Mouse (Mus musculus): ENCODE results near the gene Luzp2.

Gene Luzp2

DNA sequence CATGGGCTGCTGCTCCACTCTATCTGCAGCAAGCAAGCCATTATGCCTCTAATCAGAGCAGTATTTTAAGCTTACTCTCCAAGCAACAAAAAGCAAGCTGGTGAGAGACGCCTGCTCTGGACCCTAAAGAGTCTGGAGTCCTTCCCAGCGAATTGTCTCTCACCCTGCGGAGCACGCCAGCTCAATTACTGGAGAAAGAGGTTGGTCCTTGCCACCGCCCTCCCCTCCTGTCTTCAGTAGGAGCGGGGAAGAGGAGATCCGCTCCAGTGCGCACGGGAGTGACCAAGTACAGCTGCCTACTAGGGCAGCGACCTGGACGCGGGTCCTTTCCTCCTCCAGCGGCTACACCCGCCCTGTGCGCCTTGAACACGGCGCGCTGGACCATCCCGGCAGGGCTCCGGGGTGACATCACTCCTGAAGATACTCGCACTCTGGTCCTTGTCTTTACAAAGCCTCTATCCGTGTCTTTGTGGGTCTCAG is at the start of gene Luzp2:
TSS of gene Luzp2 (plus strand) at position 127 of the 480 bp plus-strand sequence.
- no peak for DNase-seq

DNA sequence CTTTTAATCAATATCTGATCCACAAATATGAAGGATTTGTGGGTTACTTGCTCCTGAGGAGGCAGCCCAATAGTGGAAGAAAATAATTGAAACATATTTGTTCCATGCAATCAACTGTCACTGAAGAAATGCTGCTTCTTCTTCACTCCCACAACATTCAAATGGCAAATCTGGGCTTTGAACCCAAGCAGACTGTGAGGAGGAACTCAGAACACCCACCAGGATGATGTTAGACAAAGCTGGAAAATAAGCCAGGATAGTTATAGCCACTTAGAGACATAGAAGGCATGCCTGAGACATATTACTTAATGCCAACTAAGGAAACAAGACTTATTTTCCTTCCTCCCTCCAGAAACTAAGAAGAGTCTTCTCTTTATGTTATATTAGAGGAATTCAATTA is 47.8 kb upstream of the Luzp2 start:
- no peak for DNase-seq

DNA sequence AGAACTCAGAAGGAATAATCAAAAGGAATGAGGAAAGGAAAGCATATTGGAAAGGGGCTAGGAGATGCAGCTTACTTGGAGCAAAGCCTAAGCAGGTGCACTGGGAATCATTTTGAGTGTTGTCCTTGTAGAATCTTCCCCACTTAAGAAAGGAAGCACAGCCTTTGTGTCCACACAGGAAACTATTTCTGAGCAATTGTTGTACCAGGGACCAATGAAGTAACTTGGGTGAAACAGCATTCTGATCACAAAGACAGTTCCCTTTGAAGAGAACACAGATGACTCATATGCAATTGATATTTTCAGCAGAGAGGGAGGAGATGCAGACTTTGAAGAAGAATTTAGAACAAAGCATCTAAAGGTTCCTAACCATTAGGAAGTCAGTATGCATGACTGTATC is 16.7 kb upstream of the Luzp2 start:
- no peak for DNase-seq

DNA sequence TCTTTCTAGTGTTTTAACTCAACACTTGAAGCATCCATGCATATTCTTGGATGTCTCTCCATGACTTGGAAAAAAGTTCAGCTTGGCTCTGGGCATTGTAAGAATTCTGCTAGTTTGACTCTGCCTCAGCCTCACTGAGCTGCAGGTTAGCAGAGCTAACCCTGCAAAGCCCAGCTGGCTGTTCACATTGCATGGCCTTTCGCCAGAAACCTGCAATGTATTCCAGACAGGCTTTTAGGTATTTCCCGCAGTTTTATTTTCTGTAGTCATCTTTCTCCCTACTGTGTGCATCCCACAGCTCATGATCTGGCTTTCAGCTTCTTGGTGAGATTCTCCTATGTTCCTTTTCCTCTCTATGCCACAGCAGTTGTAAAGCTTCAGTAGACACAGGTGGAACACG is 6.5 kb upstream of the Luzp2 start:
- no peak for DNase-seq

DNA sequence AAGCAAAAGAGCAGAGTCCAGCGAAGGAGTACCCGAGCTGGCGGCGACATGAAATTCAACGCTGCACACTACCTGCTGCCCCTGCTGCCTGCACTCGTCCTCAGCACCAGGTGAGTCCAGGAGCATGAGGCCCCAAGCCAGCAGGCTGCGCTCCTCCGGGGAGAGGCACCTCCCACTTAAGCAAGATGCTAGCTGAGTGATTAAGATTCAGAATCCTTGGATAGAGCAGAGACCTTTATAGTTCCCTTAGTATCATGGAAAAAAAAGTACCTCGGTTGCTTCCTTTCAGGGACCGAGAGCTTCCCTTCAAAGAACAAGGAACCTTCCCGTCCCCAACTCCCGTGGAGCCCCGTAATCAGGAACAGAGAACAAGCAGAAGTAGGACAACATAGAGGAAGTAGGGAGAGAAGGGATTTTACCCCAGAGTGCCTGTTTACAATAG is 634 bp downstream of the Luzp2 start:
- no peak for DNase-seq

DNA sequence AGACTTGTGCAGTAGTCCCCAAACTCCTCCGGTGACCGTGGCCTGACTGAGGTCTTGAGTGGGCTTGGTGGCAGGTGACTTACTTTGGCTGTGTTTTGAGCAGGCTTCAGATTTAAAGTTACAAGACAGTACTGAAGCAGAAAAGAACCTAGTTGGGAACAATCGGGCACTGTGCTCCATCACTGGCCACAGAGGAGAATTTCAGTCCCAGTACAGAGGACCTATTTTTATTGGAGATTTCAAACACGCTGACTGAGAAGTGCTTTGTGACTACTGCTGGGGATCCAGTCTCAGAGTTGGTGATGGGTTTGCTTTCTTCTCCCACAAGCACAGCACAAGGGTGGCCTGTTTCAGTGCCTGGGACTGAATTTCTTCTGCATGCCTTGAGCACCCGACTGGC is 1.1 kb downstream of the Luzp2 start:
- no peak for DNase-seq

DNA sequence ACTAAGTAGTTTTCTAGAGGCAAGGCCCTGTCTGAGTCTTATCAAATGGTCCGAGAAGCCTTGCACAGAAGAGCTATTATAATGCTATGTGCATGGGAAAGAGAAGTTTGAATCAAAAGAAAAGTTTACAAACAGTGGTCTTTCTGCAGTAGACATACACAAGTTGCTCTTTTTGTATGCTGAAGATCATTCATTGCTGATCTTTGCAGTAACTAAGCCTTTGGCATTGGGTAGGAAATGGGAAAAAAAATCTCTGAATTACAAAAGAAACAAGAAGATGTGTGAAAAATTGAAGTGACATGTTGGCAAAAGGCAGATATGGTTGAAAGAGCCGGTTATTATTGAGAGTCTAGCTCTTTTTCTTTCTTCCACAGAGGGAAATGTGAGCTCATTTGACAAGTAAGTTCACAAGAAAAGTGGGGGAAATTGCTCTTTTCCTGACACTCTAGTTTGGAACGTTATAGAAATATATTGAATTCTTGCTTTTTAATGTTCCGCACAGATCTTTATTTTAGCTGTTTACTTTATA is 7.6 kb downstream of the Luzp2 start:
- DNase-seq = no peak

DNA sequence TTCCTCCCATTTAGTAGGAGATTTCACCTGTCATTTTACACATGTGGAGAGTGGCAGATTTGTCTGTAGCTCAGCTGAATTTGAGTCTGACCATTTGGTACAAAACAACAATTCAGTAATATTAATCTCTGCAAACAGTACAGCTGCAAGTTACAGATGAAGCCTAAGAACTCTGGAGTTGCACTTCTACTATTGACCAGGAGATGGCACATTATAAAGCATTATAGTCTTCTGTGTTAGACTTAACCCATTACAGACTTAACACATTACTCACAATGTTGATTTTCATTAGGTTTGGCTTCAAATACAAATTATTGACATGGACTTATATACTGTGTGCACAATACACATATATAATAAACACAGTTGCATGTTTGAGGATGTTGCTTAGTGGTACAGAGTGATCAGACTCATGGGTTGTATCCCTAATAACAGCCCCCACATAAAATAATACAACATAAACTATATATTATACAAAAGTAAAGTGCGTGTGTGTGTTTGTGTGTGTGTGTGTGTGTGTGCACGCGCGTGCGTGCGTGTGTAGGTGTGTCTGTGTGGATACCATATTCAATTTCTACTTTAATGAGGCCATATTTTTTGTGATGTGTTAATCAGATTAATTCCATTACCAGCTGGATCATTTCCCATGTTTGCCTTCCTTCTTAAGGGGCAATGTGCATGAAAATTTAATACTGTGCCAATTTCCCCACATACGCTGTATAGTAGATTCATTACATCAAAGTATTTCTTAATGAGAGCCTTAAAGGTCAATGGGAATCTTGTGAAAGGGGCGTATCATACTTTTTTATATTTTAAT is 10.8 kb downstream of the Luzp2 start:
- no peak for DNase-seq

DNA sequence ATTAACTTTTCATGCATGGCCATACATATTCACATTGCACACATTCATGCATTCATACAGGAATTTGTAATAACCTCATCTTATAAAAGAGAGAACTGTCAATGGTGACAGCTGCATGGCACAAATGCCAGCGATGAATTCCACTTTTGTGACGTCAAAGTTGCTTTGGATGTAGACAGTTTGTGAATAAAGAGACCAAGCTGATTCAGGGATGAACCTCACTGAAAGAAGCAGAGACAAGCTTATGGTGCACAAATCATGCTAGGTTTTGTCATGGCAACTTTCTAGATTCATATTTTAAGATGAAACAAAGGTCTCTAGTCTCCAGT is 11.4 kb downstream of the Luzp2 start:
- DNase-seq = no peak

DNA sequence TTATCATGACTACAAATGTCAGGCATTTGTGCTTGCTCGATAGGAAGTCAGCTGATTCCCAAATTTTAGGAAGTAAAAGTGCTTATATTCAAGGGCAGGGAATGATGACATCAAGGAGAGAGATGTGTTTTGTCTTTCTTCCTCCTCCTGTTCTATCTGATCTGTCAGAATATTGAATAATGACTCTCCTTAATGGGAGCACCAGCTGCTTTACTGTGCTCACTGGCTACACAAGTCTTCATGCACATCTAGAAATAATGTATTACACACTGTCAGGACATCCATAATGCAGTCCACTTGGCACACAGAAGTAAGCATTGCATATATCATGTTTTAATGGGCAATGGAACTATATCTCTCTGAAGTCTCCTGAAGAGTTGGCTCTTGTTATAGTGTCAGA is 17.6 kb downstream of the Luzp2 start:
- DNase-seq = no peak

DNA sequence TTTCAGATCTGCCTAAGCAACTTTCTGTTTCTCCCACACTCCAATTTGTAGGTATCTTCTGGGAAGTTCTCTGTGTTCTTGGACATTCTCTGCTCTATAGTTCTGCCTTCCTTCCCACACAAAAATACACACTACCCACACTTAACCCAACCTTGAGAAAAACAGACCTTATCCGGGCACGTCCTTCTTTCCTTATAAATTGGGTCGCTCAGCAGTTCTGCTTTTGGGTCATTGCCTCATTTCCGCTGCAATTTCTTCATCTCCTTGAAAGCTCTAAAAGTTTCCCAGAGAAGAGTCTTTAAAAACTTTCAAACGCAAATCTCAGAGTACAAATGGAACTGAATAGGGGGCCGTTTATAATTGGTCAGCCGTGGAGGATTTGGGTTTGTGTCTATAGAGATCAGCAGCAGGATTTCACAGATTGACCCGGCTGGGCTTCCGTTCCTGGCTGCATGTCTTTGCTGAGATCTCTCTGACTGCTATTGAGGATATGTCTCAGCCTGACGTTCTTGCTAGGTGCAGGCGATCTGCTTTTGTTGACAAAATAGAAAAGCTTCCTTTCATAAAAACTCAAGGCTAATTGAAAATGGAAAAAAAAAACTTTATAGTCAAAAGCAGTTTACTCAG is 26.0 kb downstream of the Luzp2 start:
- no peak for DNase-seq

DNA sequence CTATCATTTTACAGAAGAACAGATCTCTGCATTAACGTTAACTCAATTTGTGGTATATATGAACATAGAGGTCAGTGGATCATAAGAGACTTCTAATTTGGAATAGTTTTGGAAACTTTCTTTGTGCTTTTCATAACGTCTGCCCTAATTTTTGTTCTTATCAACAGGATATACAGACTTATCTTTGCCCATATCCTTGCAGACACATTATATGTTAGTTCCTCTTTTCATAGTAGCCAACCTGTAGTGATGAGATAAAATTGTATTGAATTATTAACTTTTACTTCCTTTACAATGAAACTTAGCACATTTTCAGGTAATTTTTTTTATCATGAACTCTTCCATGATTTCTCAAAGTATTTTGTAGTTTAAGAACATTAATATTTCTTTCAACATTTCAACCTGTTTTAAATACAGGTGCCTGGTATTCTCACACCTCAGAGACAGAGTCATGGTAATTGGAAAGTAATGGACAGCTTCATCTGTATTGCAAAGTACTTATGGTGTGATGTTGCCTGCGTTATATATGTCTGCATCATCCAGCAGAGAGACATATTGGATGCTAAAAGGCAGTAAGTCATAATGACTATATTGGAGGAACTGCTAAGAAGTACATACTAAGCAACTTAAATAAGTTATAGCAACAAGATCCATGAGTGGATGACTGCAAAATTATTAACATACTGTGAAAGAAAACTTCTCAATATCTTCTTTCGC is 43.8 kb downstream of the Luzp2 start:
- no peak for DNase-seq

DNA sequence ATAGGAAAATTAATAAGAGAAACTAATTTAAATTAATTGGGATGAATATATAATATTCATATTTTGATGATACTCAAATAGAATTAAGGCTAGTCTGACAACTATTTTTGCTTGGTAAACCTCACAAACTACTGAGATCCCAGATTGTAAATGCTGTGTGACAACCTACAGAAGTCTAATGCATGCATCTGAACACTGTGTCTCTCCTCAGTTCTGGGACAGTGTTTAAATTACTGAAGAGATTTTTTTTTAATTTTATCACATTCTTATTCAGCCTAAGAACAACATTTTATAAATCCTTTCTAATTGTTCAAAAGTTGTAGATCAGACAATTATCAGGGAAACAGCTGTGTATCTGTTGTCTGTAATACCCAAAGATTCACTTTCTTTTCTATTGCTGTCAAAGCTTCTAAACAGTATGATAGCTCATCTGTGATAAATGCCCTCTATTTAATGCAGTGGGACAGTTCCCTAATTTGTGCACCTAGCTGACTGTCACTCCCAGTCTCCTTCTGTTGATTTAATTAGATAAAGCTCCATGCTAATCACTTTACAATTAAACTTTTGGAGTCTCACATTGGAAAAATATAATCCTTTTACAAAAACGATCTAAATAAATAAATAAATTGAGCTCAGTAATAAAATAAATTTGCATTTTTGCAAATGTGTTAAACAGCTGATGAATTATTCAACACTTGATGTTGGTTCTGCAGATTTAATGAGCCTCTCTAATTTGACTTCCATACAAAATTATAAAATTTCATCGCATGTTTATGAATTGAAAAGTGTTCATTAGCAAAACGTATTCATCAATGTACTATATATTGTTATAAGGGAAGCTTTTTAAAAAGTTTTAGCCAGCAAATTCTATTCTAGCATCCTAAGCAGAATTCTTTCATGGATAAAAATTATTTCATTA is 58.7 kb downstream of the Luzp2 start:
- DNase-seq = no peak

DNA sequence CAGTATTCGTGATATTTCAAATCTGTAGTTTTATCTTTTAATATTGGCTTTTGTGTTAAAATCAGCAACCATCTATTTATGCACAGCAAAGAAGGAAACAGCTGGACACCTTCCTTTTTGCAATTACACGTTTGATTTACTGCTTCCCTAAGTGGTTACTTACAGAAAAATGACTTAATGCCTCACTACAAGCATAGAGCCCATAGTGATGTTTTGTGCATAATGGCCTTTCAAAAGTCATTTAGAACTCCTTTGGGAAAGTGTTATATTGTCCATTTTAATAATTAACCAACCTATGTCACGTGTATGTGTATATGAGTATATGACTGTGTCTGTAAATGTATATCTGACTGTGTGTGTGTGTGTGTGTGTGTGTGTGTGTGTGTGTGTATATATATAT is 63.3 kb downstream of the Luzp2 start:
- DNase-seq = no peak

DNA sequence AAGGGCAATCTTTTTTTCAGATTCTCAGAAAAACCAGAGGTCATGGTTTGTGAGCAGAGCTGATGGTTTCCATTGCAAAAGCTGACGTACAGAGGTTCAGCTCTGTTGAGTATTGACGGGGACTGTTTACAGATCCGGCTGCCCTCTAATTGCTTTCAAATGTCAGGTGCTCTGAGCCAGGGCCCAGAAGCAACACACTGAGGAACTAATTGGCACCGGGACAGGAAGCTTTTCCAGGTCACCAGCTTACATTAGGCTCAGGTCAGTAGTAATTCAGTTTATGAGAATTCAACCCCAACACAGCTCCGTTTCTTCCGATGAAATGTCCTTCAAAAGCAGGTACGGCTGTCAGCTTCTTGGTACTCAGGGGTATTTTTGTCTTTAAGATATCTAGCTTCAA is 74.7 kb downstream of the Luzp2 start:
- DNase-seq = no peak

DNA sequence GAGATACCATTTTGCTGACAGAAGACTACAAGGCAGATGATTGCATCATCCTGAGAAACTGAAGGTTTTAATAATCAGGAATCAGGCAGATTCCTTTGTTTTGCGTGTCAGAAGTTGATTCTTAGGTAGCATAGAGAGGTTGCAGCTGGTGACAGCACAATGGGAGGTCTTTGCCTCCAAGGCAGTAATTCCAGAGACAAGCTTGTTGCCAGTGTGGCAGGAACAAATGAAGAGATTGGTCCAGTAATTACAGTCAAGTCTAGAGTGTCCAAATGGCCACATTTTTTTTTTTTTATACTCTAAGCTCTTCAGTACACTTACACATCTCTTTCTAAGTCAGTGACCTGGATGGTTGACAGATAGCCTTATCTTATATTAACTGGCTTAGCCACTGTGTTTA is 78.7 kb downstream of the Luzp2 start:
- DNase-seq = no peak

DNA sequence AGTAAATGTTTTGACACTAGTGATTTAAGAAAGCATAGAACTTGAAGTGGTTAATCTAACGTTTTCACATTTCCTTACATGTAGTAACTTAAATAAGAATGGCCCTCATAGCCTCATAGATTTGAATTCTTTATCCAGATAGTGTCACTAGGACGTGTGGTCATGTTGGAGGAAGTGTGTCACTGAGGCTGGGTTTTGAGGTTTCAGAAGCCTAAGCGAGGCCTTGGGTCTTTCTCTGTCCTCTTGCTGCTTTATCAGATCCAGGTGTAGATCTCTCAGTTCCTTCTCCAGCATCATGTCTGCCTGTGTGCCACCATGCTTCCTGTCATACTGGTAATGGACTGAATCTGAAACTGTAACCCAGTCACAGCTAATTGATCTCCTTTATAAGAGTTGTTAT is 86.7 kb downstream of the Luzp2 start:
- DNase-seq = no peak

DNA sequence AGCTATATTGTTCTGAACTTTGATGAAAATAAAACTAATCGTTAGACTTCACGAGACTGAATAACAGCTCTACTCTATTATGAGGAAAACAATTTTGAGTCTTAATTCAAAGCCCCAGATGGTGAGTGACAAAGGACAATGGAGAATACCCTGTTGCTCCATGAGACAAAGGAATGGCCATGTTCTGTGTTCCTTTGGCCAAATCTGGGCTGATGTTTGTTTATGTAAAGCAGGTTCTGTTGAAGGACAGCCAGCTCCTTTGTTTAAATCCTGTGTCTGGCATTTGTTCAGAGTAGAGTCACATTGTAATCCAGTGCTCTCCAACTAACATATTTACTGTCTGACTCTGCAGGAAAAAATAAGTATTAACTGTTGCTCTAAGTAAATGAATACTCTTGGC is 121.5 kb downstream of the Luzp2 start:
- DNase-seq = no peak

DNA sequence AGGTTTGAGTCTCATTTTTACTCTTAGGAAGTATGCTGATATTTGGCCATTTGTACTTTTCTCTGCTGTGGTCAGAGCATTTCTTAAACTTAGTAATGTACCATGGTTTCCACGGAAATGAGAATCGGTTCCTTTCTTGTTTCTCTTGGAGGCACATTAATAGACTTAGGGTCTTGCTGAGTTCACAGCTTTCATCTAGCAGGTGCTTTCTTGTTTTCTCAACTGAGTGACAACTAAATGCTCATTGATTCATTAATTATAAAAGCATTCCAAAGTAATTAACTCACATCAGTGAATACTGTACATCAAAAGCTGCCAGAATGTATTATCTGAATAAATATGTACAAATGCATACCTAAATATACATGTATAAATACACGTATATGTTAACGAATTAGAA is 127.4 kb downstream of the Luzp2 start:
- DNase-seq = no peak

DNA sequence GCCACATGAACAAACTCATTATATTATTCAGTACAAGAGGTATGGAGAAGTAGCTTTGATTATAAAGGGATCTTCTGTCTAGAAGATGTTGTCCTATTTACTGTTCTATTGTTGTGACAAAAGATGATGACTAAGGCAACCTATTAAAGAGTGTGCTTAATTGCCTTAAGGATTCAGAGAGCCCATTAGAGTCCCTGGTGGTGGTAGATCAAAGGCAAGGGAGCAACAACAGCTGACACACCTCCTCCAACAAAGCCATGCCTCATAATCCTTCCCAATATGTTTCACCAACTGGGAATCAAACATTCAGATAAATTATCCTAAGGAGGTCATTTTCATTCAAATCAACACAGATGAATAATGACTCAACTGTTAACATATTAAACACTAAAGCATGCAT is 142.1 kb downstream of the Luzp2 start:
- DNase-seq = no peak

DNA sequence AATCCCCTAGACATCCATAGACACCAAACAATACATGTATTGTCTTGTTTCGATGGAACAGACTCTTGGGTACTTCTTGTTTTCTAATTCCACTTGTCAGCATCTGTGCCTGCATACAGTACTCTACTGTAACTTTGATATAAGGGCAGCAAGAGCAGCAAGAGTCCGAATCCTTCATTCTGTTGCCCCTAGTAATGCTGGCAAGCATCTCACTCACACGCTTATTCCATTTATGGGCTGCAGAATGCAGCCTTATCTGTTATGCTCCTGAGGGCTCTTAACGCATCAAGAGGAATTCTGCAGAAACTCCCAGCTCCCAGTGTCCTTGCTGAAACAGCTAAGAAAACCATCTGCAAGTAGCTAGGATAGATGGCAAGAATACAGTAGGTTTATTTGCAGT is 145.3 kb downstream of the Luzp2 start:
- DNase-seq = no peak

DNA sequence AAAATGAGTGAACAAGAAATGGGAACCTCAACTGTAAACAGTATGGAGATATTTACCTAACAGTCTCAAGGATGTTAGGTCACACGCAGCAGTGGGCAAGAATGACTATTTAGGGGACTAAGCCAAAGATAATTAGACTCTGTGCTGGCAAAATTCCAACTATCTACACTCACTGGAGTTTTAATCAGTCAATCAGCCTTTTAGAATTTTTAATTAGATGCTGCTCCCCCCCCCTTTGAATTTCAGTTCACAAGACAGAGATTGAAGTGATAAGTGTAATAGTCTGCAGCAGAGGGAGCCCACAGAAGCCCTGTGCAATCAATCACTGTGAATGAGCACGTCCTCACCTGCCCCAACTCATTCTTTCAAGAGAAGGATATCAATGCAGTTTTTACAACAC is 165.1 kb downstream of the Luzp2 start:
- DNase-seq = no peak
